Mouse (Mus musculus) C2C12 (cell line): ENCODE measurements at regions not wholly inside any gene's neighbourhood (a gene's known extent, or its start where the extent isn't known, plus 50 kb on each side); places are given as distances from the start of the nearest gene placed in this dataset.

Experiments used
- CEBPB ChIP-seq: IDR thresholded peaks from one replicate; pipeline ENCODE4 v1.6.1; 2011; ENCODE audit warnings: low read depth, mild to moderate bottlenecking, control low read depth, moderate library complexity
- CTCF ChIP-seq: IDR thresholded peaks from one replicate; pipeline ENCODE4 v1.5.1; 2011; ENCODE audit not compliant: control insufficient read depth, insufficient read depth, insufficient read length
- MAX ChIP-seq: IDR thresholded peaks from one replicate; pipeline ENCODE4 v1.6.1; 2011; ENCODE audit warnings: mild to moderate bottlenecking, control low read depth
- MYOD1 ChIP-seq: IDR thresholded peaks from one replicate; pipeline ENCODE4 v1.6.1; 2011; ENCODE audit warnings: low read depth; ENCODE audit not compliant: control insufficient read depth, insufficient read length
- MYOG ChIP-seq: IDR thresholded peaks from one replicate; pipeline ENCODE4 v1.6.1; 2011; ENCODE audit not compliant: control insufficient read depth, insufficient read length; ENCODE audit errors: extremely low read depth
- USF1 ChIP-seq: IDR thresholded peaks from one replicate; pipeline ENCODE4 v1.6.1; 2011; ENCODE audit warnings: low read depth, mild to moderate bottlenecking, control low read depth, moderate library complexity

- TF ChIP-seq MYOD1 (no peak), CTCF (no peak), CEBPB (no peak), USF1 (no peak), MYOG (no peak), MAX (no peak)
Measured at GRCm38 (mm10) chr5:55504754-55505153, 1506.5 kb downstream of the Stim2 start.
